Mouse (Mus musculus): Measurements from ENCODE around the gene Pikfyve.

Pikfyve gene

DNA sequence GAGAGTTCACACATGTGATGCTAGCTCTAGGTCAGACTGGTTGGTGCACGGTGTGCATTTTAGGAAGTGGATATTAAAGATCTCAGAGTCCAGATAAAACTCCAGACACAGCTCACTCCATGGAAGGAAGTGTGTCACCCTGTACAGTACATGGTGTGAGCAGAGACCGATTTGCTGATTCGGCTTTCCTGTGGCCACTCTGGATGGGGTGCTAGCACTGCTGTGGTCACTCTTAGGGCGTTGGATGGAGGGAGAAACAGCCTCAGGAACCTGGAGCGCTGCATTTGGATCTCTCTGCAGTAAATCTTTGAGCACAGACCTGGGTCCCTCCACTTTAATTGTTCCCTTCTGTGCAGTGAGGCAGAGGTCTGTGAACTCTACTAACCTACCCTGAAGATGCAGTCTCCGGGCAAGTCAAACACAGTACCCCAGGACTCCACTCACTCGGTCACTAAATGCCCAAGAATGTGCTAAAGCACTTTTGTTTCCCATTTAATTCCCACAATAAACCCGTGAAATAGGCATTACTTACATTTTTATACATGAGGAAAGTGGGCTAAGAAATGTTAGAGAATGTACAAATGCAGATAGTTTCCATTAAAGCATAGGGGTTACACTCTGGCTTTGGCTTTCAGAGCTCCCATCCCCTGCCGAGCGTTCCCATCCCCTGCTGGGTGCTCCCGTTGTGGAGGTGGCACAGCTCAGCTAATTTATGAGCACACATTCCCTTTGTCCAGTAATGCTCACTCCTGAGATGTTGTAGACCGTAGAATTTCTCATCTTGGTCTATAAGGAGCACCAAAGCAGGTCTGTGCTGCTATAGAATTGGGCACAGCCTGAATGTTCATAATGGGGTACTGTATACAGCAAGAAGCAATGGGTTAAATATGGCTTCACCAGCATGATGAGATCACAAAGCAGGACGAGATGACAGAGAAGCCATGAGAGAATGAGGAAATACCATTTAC is 127.9 kb downstream of the Pikfyve start:
- DNase-seq (ENCODE audit: low spot score), result no peak

DNA sequence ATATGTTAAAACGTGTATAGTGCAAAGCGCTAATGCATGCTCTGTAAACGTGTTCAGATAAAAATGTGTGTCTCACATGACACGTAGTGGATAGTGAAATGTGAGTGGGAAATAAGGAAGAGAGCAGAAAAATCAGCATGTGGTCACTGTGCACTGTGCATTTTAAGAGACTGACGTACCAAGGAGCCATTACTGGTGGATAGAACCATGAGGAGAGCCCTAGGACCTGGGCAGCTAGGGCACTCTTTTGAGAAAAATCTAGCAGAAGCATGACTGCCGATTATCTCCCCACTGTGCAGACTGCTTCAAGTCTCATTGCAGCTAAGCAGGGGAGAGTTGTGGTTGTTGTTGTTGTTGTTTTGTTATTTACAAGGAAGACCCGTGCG is 128.5 kb downstream of the Pikfyve start:
- no peak for DNase-seq (ENCODE audit: low spot score)
